Mouse (Mus musculus) embryonic fibroblast, embryonic 13.5 days (primary cell): ENCODE measurements around the gene Ankra2.

ENCODE experiments used
- CTCF ChIP-seq: IDR thresholded peaks from 2 replicates; pipeline ENCODE4 v1.5.1; 2011; ENCODE audit warnings: mild to moderate bottlenecking, control low read depth, low read length, moderate library complexity, borderline replicate concordance; ENCODE audit not compliant: insufficient read depth
- POLR2A ChIP-seq: IDR thresholded peaks from 2 replicates; pipeline ENCODE4 v1.6.1; 2011; ENCODE audit warnings: low read depth, mild to moderate bottlenecking, control low read depth, low read length, moderate library complexity

DNA sequence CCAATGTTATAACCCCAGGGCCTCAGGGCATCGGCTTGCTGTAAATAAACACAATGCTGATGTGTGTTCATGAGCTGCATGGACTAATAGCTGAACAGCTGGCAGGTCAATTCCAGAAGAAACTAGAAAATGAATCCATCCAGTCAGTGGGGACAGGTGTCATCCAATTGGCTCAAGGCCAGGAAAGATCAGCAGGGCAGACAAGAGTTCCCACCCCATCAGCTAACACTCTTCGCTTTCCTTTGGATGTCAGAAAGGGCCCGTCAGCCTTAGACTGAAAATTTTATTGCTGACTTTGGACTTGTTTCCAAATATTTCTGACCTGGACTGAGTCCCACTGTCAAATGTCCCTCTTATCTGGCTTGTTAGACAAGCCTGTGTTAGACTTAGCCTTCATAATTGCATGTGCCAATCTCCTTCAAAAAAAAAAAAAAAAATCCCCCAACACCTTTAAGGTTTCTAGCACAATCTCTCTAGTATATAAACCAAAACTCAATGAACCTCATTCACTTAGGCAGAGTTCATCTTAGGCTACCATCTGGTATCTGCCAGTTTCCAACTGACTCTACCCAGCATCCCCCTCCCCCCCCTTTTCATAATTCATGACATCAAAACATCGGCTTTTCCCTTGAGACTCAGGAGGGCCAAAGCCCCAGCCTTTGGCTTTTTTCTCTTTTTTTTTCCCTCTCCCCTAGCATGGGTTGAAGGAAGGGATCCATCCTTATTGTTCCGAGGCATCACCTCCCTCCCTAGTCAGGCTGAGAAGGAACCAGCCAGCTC lies 18.1 kb upstream of the Ankra2 start:
- TF ChIP-seq POLR2A (no peak), CTCF (no peak)
